Mouse (Mus musculus) urinary bladder, postnatal 10 days (tissue): ENCODE measurements around the gene 1700016D06Rik.
A peak's percentile ranks its signal among the peaks of the same experiment; 100 is the strongest.

ENCODE experiments used
- DNase-seq: peaks from one replicate; pipeline ENCODE4 v3.0.0; 2022; ENCODE audit warnings: low spot score

The 1700016D06Rik gene

DNA sequence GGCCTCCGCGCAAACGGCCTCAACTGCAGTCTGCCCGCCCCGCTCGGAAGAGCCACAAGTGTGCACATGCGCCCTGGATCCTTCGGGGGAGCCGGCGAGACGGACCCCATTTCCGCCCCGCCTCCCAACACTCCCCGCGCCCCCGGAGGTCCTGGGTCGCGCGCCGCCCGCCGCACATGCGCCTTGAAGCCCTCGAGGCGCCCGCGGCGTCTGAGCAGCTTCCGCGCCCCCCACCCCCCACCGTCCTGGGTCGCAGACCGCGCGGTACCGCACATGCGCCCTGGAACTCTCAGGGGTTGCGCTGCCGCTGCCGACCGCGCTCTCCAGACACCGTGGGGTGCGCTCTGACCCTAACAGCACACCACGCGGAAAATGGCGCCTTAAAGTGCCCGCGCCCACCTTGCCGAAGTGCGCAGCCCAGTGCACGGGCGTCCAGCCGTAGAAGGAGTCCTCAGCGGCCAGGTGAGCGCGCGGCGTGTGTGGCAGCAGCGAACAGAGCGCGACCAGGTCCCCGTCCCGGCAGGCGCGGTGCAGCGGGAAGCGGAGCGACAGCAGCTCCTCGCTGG lies 65.8 kb downstream of the 1700016D06Rik start:
- peak; percentile 50 for DNase-seq

DNA sequence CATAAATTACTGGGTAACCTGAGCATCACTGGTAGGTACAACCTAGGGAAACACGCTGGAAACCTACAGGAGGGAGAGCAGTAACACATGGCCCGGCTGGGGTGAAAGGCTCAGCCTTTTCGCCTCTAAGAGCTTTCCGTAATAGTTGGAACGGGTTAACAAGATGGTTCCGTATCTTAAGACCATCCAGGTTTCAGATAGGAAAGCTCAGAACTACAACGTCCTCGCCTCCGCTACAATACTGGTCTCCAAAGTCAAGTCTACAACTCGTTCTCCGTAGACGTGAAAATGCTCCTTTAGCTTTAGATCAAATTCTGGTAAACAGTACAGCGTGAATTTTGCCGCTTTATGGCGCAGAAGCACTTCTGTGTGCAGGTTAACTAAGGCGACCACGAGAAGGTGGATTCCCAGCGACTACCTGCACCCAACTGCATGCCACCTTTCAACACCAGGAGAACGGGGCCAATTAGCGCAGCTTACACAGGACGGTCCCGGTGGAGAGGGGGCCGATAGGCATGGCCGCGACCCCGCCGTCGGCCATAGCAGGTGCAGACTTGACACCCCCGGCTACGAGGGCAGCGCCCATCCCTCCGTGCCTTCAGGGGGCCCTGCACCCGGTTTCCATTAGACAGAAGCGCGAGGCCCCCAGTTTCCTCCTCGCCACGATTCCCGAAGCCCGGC lies 66.4 kb downstream of the 1700016D06Rik start:
- no peak for DNase-seq

DNA sequence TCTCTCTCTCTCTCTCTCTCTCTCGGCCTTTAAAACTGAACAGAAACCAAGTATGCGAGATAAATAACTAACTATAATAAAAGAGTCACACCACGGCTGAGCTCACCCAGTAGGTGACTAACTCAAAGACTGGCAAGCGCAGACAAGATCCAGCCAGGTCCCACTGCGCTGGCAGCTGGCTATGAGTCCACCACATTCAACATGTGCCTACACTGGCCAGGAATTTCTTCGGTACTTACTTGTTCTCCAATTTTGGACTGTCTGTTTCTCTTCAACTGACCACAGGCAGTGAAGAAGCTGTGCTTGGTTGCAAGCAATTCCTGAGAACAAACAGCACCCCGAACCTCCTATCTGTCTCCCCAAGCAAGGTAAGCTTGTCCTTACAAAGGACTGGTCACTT lies 67.4 kb downstream of the 1700016D06Rik start:
- no peak for DNase-seq

DNA sequence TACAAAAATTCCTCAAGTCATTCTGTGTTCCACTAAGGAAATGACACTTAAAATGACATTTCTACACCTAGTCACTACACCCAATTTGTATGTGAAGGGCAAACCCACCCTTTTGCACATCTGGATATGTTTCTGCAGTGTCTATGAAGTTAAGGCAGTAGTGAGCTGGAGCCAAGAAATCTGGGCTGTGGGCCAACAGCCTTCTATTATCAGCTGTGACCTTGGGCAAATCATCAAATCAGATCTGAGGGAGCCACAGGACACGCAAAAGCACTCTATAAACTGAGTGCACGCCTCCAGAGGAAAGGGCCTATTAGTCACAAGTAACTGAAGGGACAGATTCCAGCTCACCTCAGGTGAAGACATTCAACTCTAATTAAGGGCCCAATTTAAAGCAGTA lies 68.5 kb downstream of the 1700016D06Rik start:
- DNase-seq = no peak

DNA sequence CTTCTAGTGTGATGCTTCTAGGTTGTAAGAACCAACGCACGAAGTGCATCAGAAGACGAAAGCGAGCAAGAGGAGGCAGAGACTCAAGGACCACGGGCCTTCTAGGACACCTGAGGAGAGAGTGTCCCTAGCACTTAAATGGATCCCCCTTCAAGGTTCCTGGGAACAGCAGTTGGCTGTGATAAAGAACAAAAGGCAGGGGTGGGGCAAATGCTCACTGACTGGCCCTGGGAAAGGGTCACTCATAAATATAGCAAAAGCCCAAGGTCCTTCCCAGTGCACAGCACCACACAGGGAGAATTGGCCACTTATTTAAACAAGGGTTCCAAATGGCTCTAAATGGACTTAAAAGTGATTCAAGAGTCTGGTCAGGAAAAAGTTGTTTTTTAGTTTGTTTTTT lies 71.7 kb downstream of the 1700016D06Rik start:
- no peak for DNase-seq

DNA sequence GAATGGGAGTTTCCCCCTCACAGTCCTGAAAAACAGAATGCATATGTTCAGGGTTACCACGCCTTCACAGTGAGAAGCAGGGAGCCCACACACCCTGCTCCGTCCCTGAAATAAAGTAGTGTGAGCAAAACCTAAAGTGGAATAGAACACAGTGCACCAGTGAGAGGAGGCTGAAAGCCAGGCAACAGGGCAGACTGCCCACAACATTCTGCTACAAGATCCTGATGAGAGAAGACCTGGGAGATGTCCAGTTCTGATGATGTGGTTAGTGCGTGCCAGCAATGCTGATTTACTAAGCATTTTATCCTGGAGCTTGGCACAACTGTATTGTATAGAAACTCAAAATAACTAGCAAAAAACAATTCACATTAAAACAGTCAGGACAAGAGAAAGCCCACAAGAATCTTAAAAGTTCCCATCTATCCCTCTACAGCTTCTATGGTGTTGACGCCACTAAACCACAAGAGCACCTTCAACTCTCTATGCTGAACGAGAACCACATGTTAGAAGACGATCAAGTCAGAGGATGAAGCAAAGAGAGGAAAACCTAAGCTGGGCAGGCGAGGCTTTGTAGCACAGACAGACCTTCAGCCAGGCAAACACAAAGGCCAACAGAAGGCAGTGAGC lies 72.2 kb downstream of the 1700016D06Rik start:
- DNase-seq = no peak

DNA sequence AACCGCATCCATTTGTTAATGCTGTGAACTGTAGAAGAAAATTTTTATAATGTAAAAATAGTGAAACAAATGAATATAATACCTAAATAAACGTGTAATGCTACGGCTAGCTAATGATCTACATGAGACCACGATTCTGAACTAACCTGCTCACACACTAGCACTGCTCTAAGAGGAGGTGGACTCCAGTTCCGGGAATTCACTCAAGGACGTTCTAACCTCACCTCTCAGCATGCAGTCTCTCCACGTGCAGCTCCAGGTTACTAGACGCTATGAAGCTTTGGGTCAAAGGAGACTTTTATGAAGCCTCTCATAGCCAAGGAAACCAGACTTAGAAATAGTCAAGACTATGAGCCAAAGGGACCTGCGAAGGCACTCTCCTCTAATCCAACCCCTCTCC lies 73.1 kb downstream of the 1700016D06Rik start:
- DNase-seq = no peak

DNA sequence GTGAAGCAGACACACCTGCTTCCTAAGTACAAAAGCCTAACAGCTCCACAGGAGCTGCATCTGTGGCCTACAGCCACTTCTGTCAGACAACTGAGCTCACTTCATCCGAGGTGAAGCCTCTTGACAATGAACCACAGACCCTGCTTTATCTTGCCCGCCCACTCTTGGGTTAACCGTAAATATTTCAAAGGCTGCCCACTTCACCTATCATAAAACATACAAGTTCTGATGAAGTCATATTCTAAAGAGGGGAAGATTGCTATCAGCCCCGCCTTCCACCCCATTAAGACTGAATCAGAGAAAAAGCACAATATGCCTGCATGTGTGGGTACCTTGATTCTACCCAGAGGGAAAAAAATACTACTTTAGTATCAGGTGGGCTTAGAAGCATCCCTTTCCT lies 75.8 kb downstream of the 1700016D06Rik start:
- no peak for DNase-seq

DNA sequence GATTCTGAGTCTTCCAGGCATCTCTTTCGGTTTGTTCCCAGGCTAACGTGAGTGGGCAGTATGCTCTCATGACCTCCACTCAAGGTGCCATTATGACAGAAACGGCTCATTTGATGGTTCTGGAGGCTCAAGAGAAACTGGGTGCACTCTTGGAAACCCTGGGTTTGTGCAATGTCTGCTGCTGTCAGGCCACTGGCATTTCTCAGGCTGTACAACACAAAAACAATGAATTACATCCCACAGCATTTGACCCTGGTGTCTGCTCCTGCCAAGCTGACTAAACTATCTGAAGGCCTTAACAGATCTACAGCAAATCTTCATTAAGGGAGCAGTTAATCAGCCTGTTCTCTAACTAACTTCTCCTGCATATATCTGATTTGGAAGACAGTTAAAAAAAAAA lies 81.8 kb downstream of the 1700016D06Rik start:
- no peak for DNase-seq

DNA sequence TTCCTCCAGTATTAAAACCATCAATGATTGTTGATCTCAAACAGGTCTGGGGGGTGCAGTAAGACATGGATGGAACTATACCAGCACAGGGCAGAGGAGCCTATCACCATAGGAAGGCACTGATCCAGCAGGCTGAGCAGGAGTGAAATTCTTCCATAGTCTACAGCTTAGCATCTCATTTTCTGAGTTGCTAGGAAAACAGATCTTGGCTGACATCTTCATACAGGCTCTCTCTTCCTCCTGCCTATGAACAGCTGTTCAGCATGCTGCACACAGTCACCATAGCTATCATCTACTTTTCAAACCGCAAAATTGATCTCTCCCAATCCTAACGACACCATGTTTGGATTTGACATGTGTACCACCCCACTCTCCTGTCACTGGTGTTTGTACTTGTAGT lies 82.8 kb downstream of the 1700016D06Rik start:
- DNase-seq = no peak

DNA sequence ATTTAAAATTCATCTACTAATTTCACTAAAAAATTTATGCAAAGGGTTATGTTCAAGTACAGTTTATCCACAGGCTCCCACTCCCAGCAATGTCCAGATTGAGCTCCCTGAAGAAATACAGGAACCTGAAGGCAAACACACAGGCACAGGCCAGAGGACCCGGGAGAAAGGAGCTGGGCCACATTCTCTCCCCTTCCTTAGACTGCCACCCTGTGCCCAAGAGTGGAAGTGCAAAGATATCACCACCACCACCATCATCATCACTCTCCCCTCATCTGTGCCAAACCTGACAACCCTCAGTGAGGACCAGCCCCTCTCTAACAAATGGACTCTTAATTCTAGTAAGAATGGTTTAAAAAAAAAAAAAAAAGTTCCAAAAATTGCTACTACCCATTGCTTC lies 84.6 kb downstream of the 1700016D06Rik start:
- no peak for DNase-seq

DNA sequence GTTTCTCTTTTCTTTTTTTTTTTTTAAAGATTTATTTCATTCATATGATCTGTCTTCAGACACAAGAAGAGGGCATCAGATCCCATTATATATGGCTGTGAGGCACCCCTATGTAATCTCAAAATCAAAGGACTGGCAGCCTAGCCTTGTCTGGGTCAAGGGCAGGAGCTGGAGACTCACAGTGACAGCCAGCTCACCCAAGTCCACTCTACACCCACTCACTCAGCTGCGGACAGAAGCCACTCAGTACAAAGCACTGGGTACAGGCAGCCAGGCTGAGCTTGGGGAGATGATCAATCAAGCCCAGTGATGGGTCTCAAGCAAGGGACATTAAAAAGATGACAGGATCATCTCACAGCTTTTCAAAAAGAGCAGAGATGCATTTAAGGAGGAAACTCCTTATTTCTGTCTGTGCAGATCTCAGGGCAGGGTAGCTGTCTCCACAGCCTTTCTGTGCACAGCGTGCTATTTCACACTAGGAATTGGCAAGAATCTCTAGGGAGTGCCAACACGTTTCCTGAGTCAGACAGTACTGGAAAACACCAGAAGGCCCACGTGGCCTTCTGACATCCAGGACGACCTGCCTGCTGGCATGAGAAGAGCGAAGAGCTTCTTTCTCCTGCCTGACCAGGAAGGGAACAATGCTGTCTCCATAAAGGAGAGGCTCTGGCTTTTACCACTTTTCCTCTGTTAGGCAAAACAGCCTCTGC lies 86.6 kb downstream of the 1700016D06Rik start:
- no peak for DNase-seq

DNA sequence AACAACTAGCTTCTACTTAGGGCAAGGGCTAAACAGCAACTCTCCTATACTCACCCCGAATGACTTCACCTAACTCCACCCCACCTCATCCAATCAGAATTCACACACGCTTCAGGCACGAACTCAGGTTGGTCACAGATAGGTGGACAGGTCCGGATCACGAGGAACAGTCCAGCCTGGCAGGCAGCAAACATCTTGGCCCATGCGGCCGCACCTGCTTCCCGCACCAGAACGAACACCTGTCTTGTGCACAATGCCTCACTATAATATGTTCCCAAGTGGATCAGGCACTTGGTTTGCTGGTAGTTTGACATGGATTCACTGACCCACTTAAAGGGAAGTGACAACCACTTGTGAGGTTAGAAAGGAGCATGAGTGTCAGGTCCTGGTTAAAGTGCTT lies 92.0 kb downstream of the 1700016D06Rik start:
- no peak for DNase-seq
